Mouse (Mus musculus) C2C12 (cell line): ENCODE results near the gene Wdr73. TPM values are rescaled to one million over a fixed set of nuclear protein-coding genes. Genes with fewer than 3 reads are reported as not detected.

ENCODE experiments used
- H3K27me3 ChIP-seq: one replicate; pipeline ENCODE4 v1.6.1; 2011; ENCODE audit not compliant: control insufficient read depth, insufficient read depth, insufficient read length
- H3K36me3 ChIP-seq: one replicate; pipeline ENCODE4 v1.6.1; 2011; ENCODE audit not compliant: control insufficient read depth, insufficient read depth
- H3K4me3 ChIP-seq: one replicate; pipeline ENCODE4 v1.5.1; 2011; ENCODE audit warnings: mild to moderate bottlenecking, control low read depth; ENCODE audit not compliant: poor library complexity, insufficient read depth, severe bottlenecking
- H3K79me2 ChIP-seq: one replicate; pipeline ENCODE4 v1.6.1; 2011; ENCODE audit not compliant: control insufficient read depth, insufficient read depth
- H3K79me3 ChIP-seq: one replicate; pipeline ENCODE4 v1.6.1; 2011; ENCODE audit warnings: low read depth, control low read depth
- H3ac ChIP-seq: one replicate; pipeline ENCODE3; 2011; ENCODE audit warnings: low read depth; ENCODE audit not compliant: control insufficient read depth, insufficient read length
- CEBPB ChIP-seq: IDR thresholded peaks from one replicate; pipeline ENCODE4 v1.6.1; 2011; ENCODE audit warnings: low read depth, mild to moderate bottlenecking, control low read depth, moderate library complexity
- CTCF ChIP-seq: IDR thresholded peaks from one replicate; pipeline ENCODE4 v1.5.1; 2011; ENCODE audit not compliant: control insufficient read depth, insufficient read depth, insufficient read length
- FOSL1 ChIP-seq: IDR thresholded peaks from one replicate; pipeline ENCODE4 v1.8.0; 2011; ENCODE audit warnings: mild to moderate bottlenecking, low read length; ENCODE audit not compliant: poor library complexity, insufficient read depth, severe bottlenecking
- MAX ChIP-seq: IDR thresholded peaks from one replicate; pipeline ENCODE4 v1.6.1; 2011; ENCODE audit warnings: mild to moderate bottlenecking, control low read depth
- MYOD1 ChIP-seq: IDR thresholded peaks from one replicate; pipeline ENCODE4 v1.6.1; 2011; ENCODE audit warnings: low read depth; ENCODE audit not compliant: control insufficient read depth, insufficient read length
- MYOG ChIP-seq: IDR thresholded peaks from one replicate; pipeline ENCODE4 v1.6.1; 2011; ENCODE audit not compliant: control insufficient read depth, insufficient read length; ENCODE audit errors: extremely low read depth
- USF1 ChIP-seq: IDR thresholded peaks from one replicate; pipeline ENCODE4 v1.6.1; 2011; ENCODE audit warnings: low read depth, mild to moderate bottlenecking, control low read depth, moderate library complexity
- polyA plus RNA-seq: library from polyadenylated mRNA; unstranded; fragments of >200 nt; fragmentation: generic; extraction: Trizol; gene quantifications from one replicate; pipeline ENCODE4 v1.2.1, GENCODE M21; 2012; ENCODE audit warnings: missing spikeins

The Wdr73 gene
- polyA plus RNA-seq, 1 experiment = 18.1 TPM

GRCm38 (mm10) chr7:80897134-80897533, 3.9 kb downstream of the Wdr73 start:
- peaks cover 13% of the 10 kb centered on the region for H3K79me2 ChIP-seq
- no peak overlapping the region for H3K4me3 ChIP-seq
- H3K27me3 ChIP-seq = no peaks in the 10 kb centered on the region
- TF ChIP-seq MYOD1 = no peak
- H3ac ChIP-seq = no peak overlapping the region
- H3K79me3 ChIP-seq = no peaks in the 10 kb centered on the region
- H3K36me3 ChIP-seq = peaks cover 16% of the 10 kb centered on the region

- Histone ChIP-seq H3K36me3 (peaks cover 26% of the 10 kb centered on the region), H3K4me3 (no peak overlapping the region), H3ac (no peak overlapping the region), H3K79me2 (peaks cover 3% of the 10 kb centered on the region), H3K27me3 (no peaks in the 10 kb centered on the region), H3K79me3 (no peaks in the 10 kb centered on the region)
- TF ChIP-seq CTCF = no peak
- no peak for TF ChIP-seq FOSL1
- no peak for TF ChIP-seq MYOD1
- TF ChIP-seq MAX = no peak
- TF ChIP-seq USF1 = no peak
- TF ChIP-seq MYOG = no peak
- TF ChIP-seq CEBPB = no peak
Observed at GRCm38 (mm10) chr7:80894815-80895519, 6.1 kb downstream of the Wdr73 start.

- Histone ChIP-seq H3K4me3 (no peak overlapping the region), H3K36me3 (peaks cover 26% of the 10 kb centered on the region), H3K79me3 (no peaks in the 10 kb centered on the region), H3ac (no peak overlapping the region), H3K79me2 (no peaks in the 10 kb centered on the region), H3K27me3 (no peaks in the 10 kb centered on the region)
- no peak for TF ChIP-seq CTCF
- no peak for TF ChIP-seq MYOD1
- TF ChIP-seq CEBPB = no peak
- no peak for TF ChIP-seq MAX
- no peak for TF ChIP-seq MYOG
- no peak for TF ChIP-seq FOSL1
- no peak for TF ChIP-seq USF1
Observed at GRCm38 (mm10) chr7:80894196-80894595, 6.9 kb downstream of the Wdr73 start.

GRCm38 (mm10) chr7:80893753-80894129, 7.3 kb downstream of the Wdr73 start:
- no peak overlapping the region for H3ac ChIP-seq
- H3K36me3 ChIP-seq = peaks cover 26% of the 10 kb centered on the region
- no peaks in the 10 kb centered on the region for H3K79me3 ChIP-seq
- H3K4me3 ChIP-seq = no peak overlapping the region
- H3K27me3 ChIP-seq = no peaks in the 10 kb centered on the region
- H3K79me2 ChIP-seq = no peaks in the 10 kb centered on the region
- TF ChIP-seq CEBPB (no peak), MYOD1 (no peak), CTCF (no peak), USF1 (no peak), MAX (no peak), FOSL1 (no peak), MYOG (no peak)

- Histone ChIP-seq H3K79me3 (no peaks in the 10 kb centered on the region), H3K79me2 (no peaks in the 10 kb centered on the region), H3K27me3 (no peaks in the 10 kb centered on the region), H3K36me3 (peaks cover 26% of the 10 kb centered on the region), H3ac (no peak overlapping the region), H3K4me3 (no peak overlapping the region)
- TF ChIP-seq FOSL1 = no peak
- TF ChIP-seq CEBPB = no peak
- no peak for TF ChIP-seq MYOD1
- no peak for TF ChIP-seq MAX
- TF ChIP-seq MYOG = no peak
- TF ChIP-seq CTCF = no peak
- no peak for TF ChIP-seq USF1
Observed at GRCm38 (mm10) chr7:80893086-80893752, 7.8 kb downstream of the Wdr73 start.

- Histone ChIP-seq H3K4me3 (no peak overlapping the region), H3K36me3 (peaks cover 22% of the 10 kb centered on the region), H3K27me3 (no peaks in the 10 kb centered on the region), H3K79me2 (no peaks in the 10 kb centered on the region), H3ac (no peak overlapping the region), H3K79me3 (no peaks in the 10 kb centered on the region)
- TF ChIP-seq MYOD1 (no peak), CTCF (no peak), MAX (no peak), MYOG (no peak), FOSL1 (no peak)
Observed at GRCm38 (mm10) chr7:80889841-80890241, 11.2 kb downstream of the Wdr73 start.
